Mouse (Mus musculus) megakaryocyte, embryonic 14.5 days (primary cell): ENCODE data around the gene Exoc3.

Experiments
- FLI1 ChIP-seq: IDR thresholded peaks from 2 replicates; pipeline ENCODE4 v1.6.1; 2012; ENCODE audit warnings: low read length, inconsistent platforms, mixed read lengths
- GATA1 ChIP-seq: IDR thresholded peaks from 3 replicates; pipeline ENCODE4 v1.6.1; 2012; ENCODE audit warnings: mixed read lengths, low read length, inconsistent platforms, borderline replicate concordance

GRCm38 (mm10) chr13:74127571-74127970, 81.0 kb downstream of the Exoc3 start:
- TF ChIP-seq GATA1 (no peak), FLI1 (no peak)
